Mouse (Mus musculus) liver, embryonic 14.5 days (tissue): ENCODE data around the gene Gm10057.
"Not testable (repeated sequence)": the region's sequence is repeated elsewhere in the genome, so short reads cannot be mapped to it uniquely, and the experiment has no call there.

Experiments
- CTCF ChIP-seq: IDR thresholded peaks from 2 replicates; pipeline ENCODE4 v1.5.1; 2016; ENCODE audit warnings: antibody characterized with exemption, low read depth, control low read depth
- EP300 ChIP-seq: IDR thresholded peaks from 2 replicates; pipeline ENCODE4 v1.6.1; 2016; ENCODE audit warnings: antibody characterized with exemption, low read depth

DNA sequence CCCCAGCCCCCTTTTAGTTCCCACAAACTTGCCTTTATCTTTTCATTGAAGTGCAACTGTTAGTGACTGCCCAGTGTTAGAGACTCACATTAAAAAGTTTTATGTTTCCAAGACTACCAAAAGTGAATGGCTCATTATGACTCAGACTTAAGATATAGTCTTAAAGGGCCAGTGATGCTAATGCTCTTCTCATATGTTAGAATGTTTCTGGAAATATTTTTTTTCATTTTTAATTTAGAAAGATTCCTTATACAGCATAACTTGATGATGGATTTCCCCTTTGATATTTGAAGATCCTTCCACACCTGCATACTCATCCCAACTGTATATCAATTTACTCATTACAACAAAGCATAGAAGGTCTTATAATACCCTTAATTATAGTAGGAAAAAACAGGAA, 42.3 kb downstream of the Gm10057 start, which contains the start of gene Samt1:
- not testable (repeated sequence) for TF ChIP-seq CTCF, EP300
